ENCODE assay signal across 12 mouse cellular contexts in genomic region chr15:80314731-80315130, GRCm38 (mm10). TPM values are rescaled to one million over a fixed set of nuclear protein-coding genes. Genes with fewer than 3 reads are reported as not detected.
DNase-seq lines count a peak whose midpoint lies in the region; ATAC-seq lines count a peak whose summit lies in the region.
"Had no signal": no experiment of that assay in that cellular context is flagged by ENCODE, and none has a peak within 500 bp of the region (broad histone marks: within the 10 kb centered on the region; RNA-seq: fewer than 3 reads in every experiment).

No protein-coding gene starts in this region.

- DNase-seq in embryonic facial prominence, embryonic 10.5 days (ENCODE audit: low spot score) = peak; percentile 54
- no peak for DNase-seq in B cell, adult 2 months
- no peak for DNase-seq in spleen, postnatal 14 days (ENCODE audit: low spot score in 2 of 2)
- DNase-seq in spleen, adult 12 weeks (ENCODE audit: low spot score) = no peak
- DNase-seq: adrenal gland, postnatal 36 days; kidney, adult 18-20 months had no signal

- H3K27ac ChIP-seq in heart, embryonic 12.5 days (ENCODE audit: poor library complexity, severe bottlenecking) = no peak overlapping the region
- no peak overlapping the region for H3K27ac ChIP-seq in heart, embryonic 11.5 days (ENCODE audit: low read depth, low read length)
- H3K27ac ChIP-seq in embryonic facial prominence, embryonic 10.5 days (replicated peaks) = no peak overlapping the region; the same call in 1 of the 2 replicates
- peak overlapping the region; percentile 40; the same call in 1 of the 2 replicates for H3K27ac ChIP-seq in hindbrain, embryonic 13.5 days
- peak overlapping the region; percentile 52; the same call in 1 of the 2 replicates for H3K27ac ChIP-seq in midbrain, embryonic 16.5 days (ENCODE audit: low read length)
- H3K27ac ChIP-seq: macrophage had no signal

- 53% methylated on average over 7 of the region's 7 CpGs for WGBS in heart, embryonic 12.5 days
- 56% methylated on average over 7 of the region's 7 CpGs for WGBS in heart, embryonic 11.5 days (ENCODE audit: insufficient replicate concordance)
- 37% methylated on average over 7 of the region's 7 CpGs for WGBS in embryonic facial prominence, embryonic 10.5 days
- 16% methylated on average over 7 of the region's 7 CpGs for WGBS in hindbrain, embryonic 13.5 days
- WGBS in midbrain, embryonic 16.5 days = 10% methylated on average over 7 of the region's 7 CpGs

- no peak overlapping the region for H3K4me3 ChIP-seq in heart, embryonic 12.5 days
- H3K4me3 ChIP-seq in heart, embryonic 11.5 days (ENCODE audit: low read depth, low read length) = no peak overlapping the region
- H3K4me3 ChIP-seq in embryonic facial prominence, embryonic 10.5 days = no peak overlapping the region
- no peak overlapping the region for H3K4me3 ChIP-seq in hindbrain, embryonic 13.5 days
- no peak overlapping the region for H3K4me3 ChIP-seq in midbrain, embryonic 16.5 days (ENCODE audit: low read depth, low read length)

- no peaks in the 10 kb centered on the region for H3K36me3 ChIP-seq in heart, embryonic 12.5 days
- H3K36me3 ChIP-seq in heart, embryonic 11.5 days (ENCODE audit: control insufficient read depth, insufficient read depth, low read length) = no peaks in the 10 kb centered on the region
- H3K36me3 ChIP-seq in embryonic facial prominence, embryonic 10.5 days (replicated peaks) = no peaks in the 10 kb centered on the region
- H3K36me3 ChIP-seq in hindbrain, embryonic 13.5 days = no peaks in the 10 kb centered on the region
- H3K36me3 ChIP-seq in midbrain, embryonic 16.5 days (ENCODE audit: control insufficient read depth, insufficient read depth, low read length) = no peaks in the 10 kb centered on the region

- H3K27me3 ChIP-seq in heart, embryonic 12.5 days (replicated peaks) = peaks cover 14% of the 10 kb centered on the region
- H3K27me3 ChIP-seq in heart, embryonic 11.5 days (ENCODE audit: control insufficient read depth, insufficient read depth, low read length) = 0 out of 2 replicates have a peak, but pooled peaks cover 1% of the 10 kb centered on the region
- H3K27me3 ChIP-seq in embryonic facial prominence, embryonic 10.5 days (replicated peaks; ENCODE audit: low read depth, poor library complexity, severe bottlenecking) = 0 out of 2 replicates have a peak, but pooled peaks cover 2% of the 10 kb centered on the region
- no peaks in the 10 kb centered on the region for H3K27me3 ChIP-seq in hindbrain, embryonic 13.5 days
- no peaks in the 10 kb centered on the region for H3K27me3 ChIP-seq in midbrain, embryonic 16.5 days (ENCODE audit: control insufficient read depth, insufficient read depth, low read depth, low read length)

- peaks cover 7% of the 10 kb centered on the region for H3K4me1 ChIP-seq in heart, embryonic 12.5 days (replicated peaks)
- H3K4me1 ChIP-seq in heart, embryonic 11.5 days (ENCODE audit: control insufficient read depth, insufficient read depth, low read length) = no peaks in the 10 kb centered on the region
- peaks cover 30% of the 10 kb centered on the region for H3K4me1 ChIP-seq in embryonic facial prominence, embryonic 10.5 days
- H3K4me1 ChIP-seq in hindbrain, embryonic 13.5 days (replicated peaks) = peaks cover 34% of the 10 kb centered on the region
- H3K4me1 ChIP-seq in midbrain, embryonic 16.5 days (ENCODE audit: control insufficient read depth, insufficient read depth, low read length) = peaks cover 24% of the 10 kb centered on the region

- no peak overlapping the region for H3K9ac ChIP-seq in heart, embryonic 12.5 days
- H3K9ac ChIP-seq in heart, embryonic 11.5 days (ENCODE audit: low read depth, low read length) = no peak overlapping the region
- H3K9ac ChIP-seq in hindbrain, embryonic 13.5 days = no peak overlapping the region
- 0 out of 2 replicates have a peak overlapping the region, but pooled peaks have one; percentile 10 for H3K9ac ChIP-seq in midbrain, embryonic 16.5 days (ENCODE audit: low read depth, low read length)

- 0 out of 2 replicates have a peak, but pooled peaks have one; percentile 45 for ATAC-seq in heart, embryonic 12.5 days (ENCODE audit: insufficient number of reproducible peaks, low FRiP score)
- ATAC-seq in heart, embryonic 11.5 days (replicated peaks; ENCODE audit: insufficient number of reproducible peaks, low FRiP score, low TSS enrichment) = no peak
- ATAC-seq in hindbrain, embryonic 13.5 days (ENCODE audit: low FRiP score) = peak; percentile 71; the same call in 1 of the 2 replicates
- ATAC-seq in midbrain, embryonic 16.5 days = peak; percentile 76

- H3K9me3 ChIP-seq in heart, embryonic 12.5 days (replicated peaks) = peaks cover 3% of the 10 kb centered on the region; the same call in 1 of the 2 replicates
- H3K9me3 ChIP-seq in heart, embryonic 11.5 days (replicated peaks; ENCODE audit: control insufficient read depth, low read length) = no peaks in the 10 kb centered on the region
- H3K9me3 ChIP-seq in embryonic facial prominence, embryonic 10.5 days = no peaks in the 10 kb centered on the region
- H3K9me3 ChIP-seq in hindbrain, embryonic 13.5 days = no peaks in the 10 kb centered on the region
- no peaks in the 10 kb centered on the region for H3K9me3 ChIP-seq in midbrain, embryonic 16.5 days (replicated peaks; ENCODE audit: control insufficient read depth, low read length, poor library complexity, severe bottlenecking)

- no peak overlapping the region for H3K4me2 ChIP-seq in heart, embryonic 12.5 days
- H3K4me2 ChIP-seq in heart, embryonic 11.5 days = no peak overlapping the region
- H3K4me2 ChIP-seq in hindbrain, embryonic 13.5 days = no peak overlapping the region
- no peak overlapping the region for H3K4me2 ChIP-seq in midbrain, embryonic 16.5 days (ENCODE audit: low read length)
- H3K4me2 ChIP-seq: liver, embryonic 11.5 days had no signal

RNA-seq across cellular contexts. Expression of gene Cacna1i, which starts 27.7 kb away (rescaled TPM):
- polyA plus RNA-seq in heart, embryonic 12.5 days (2016; fragmentation: Nextera tagmentation; extraction: Ambion mirVana) = not detected in 2 replicates
- polyA plus RNA-seq in heart, embryonic 11.5 days (2014; fragmentation: Nextera tagmentation; extraction: Ambion mirVana) = 0.01 TPM in 1 of 2 replicates, not detected in the other
- 0.02 and 0.03 TPM in 2 replicates for polyA plus RNA-seq in embryonic facial prominence, embryonic 10.5 days (2016; fragmentation: Nextera tagmentation; extraction: Ambion mirVana)
- 0.34 and 0.39 TPM in 2 replicates for polyA plus RNA-seq in hindbrain, embryonic 13.5 days (2015; fragmentation: Nextera tagmentation; extraction: Ambion mirVana)
- 1.0 and 1.4 TPM in 2 replicates for polyA plus RNA-seq in midbrain, embryonic 16.5 days (2015; fragmentation: Nextera tagmentation; extraction: Ambion mirVana)
- polyA plus RNA-seq: macrophage had no signal

RNA-seq across cellular contexts. Expression of gene Rps19bp1, which starts 50.6 kb away (rescaled TPM):
- 37.9 and 42.4 TPM in 2 replicates for polyA plus RNA-seq in heart, embryonic 12.5 days (2016; fragmentation: Nextera tagmentation; extraction: Ambion mirVana)
- 48.1 and 53.8 TPM in 2 replicates for polyA plus RNA-seq in heart, embryonic 11.5 days (2014; fragmentation: Nextera tagmentation; extraction: Ambion mirVana)
- 68.1 and 73.2 TPM in 2 replicates for polyA plus RNA-seq in embryonic facial prominence, embryonic 10.5 days (2016; fragmentation: Nextera tagmentation; extraction: Ambion mirVana)
- polyA plus RNA-seq in hindbrain, embryonic 13.5 days (2015; fragmentation: Nextera tagmentation; extraction: Ambion mirVana) = 74.7 and 75.9 TPM in 2 replicates
- polyA plus RNA-seq in midbrain, embryonic 16.5 days (2015; fragmentation: Nextera tagmentation; extraction: Ambion mirVana) = 74.9 and 79.6 TPM in 2 replicates

RNA-seq across cellular contexts. Expression of gene Atf4, which starts 59.7 kb away (rescaled TPM):
- polyA plus RNA-seq in heart, embryonic 12.5 days (2016; fragmentation: Nextera tagmentation; extraction: Ambion mirVana) = 76.4 and 79.9 TPM in 2 replicates
- 90.2 and 94.4 TPM in 2 replicates for polyA plus RNA-seq in heart, embryonic 11.5 days (2014; fragmentation: Nextera tagmentation; extraction: Ambion mirVana)
- polyA plus RNA-seq in embryonic facial prominence, embryonic 10.5 days (2016; fragmentation: Nextera tagmentation; extraction: Ambion mirVana) = 104 and 111 TPM in 2 replicates
- 115 and 118 TPM in 2 replicates for polyA plus RNA-seq in hindbrain, embryonic 13.5 days (2015; fragmentation: Nextera tagmentation; extraction: Ambion mirVana)
- polyA plus RNA-seq in midbrain, embryonic 16.5 days (2015; fragmentation: Nextera tagmentation; extraction: Ambion mirVana) = 125 and 131 TPM in 2 replicates

Comparison
In these comparisons a context has a peak if more than half of its experiments do, and no peak if none do; other contexts are left out.
1. H3K27ac ChIP-seq: peak in hindbrain, embryonic 13.5 days (single experiment) and midbrain, embryonic 16.5 days (single experiment); none in heart, embryonic 12.5 days (single experiment), heart, embryonic 11.5 days (single experiment) and embryonic facial prominence, embryonic 10.5 days (single experiment).